Mouse (Mus musculus): ENCODE measurements at regions not wholly inside any gene's neighbourhood (a gene's known extent, or its start where the extent isn't known, plus 50 kb on each side); places are given as distances from the start of the nearest gene placed in this dataset.

- TF ChIP-seq CTCF (IDR thresholded peaks at IDR 0.05; ENCODE audit: borderline replicate concordance, insufficient read depth, low read depth, low read length) (no peak), POLR2A (IDR thresholded peaks at IDR 0.05; ENCODE audit: borderline replicate concordance, insufficient read depth, low read length) (no peak)
Observed at GRCm38 (mm10) chr6:75782680-75783079, 714.9 kb downstream of the Gm9008 start.
